21 mouse cellular contexts compared by ENCODE assay signal in genomic region chr3:54892218-54892617, GRCm38 (mm10). TPM values are rescaled to one million over a fixed set of nuclear protein-coding genes. Genes with fewer than 3 reads are reported as not detected.
DNase-seq lines count a peak whose midpoint lies in the region; ATAC-seq and TF ChIP-seq lines count a peak whose summit lies in the region.
"Had no signal": no experiment of that assay in that cellular context is flagged by ENCODE, and none has a peak within 500 bp of the region (broad histone marks: within the 10 kb centered on the region; RNA-seq: fewer than 3 reads in every experiment).

No protein-coding gene starts in this region.

- H3K4me1 ChIP-seq in forebrain, embryonic 14.5 days (ENCODE audit: control insufficient read depth, insufficient read depth, low read length) = peaks cover 4% of the 10 kb centered on the region; the same call in 1 of the 2 replicates
- H3K4me1 ChIP-seq in forebrain, embryonic 13.5 days = 0 out of 2 replicates have a peak, but pooled peaks cover 10% of the 10 kb centered on the region
- H3K4me1 ChIP-seq in hindbrain, postnatal 0 days (ENCODE audit: insufficient read depth, low read length) = no peaks in the 10 kb centered on the region
- no peaks in the 10 kb centered on the region for H3K4me1 ChIP-seq in hindbrain, embryonic 14.5 days (replicated peaks; ENCODE audit: control insufficient read depth, insufficient read depth, low read length)
- H3K4me1 ChIP-seq: heart, embryonic 10.5 days; intestine, embryonic 15.5 days had no signal

- no peak overlapping the region for H3K4me3 ChIP-seq in forebrain, embryonic 14.5 days (ENCODE audit: low read depth, low read length)
- H3K4me3 ChIP-seq in forebrain, embryonic 13.5 days = no peak overlapping the region
- H3K4me3 ChIP-seq in hindbrain, postnatal 0 days (ENCODE audit: low read length) = no peak overlapping the region
- H3K4me3 ChIP-seq in hindbrain, embryonic 14.5 days (replicated peaks; ENCODE audit: low read length) = no peak overlapping the region
- H3K4me3 ChIP-seq: heart, embryonic 10.5 days; hindbrain, embryonic 12.5 days; intestine, embryonic 15.5 days had no signal

- H3K9ac ChIP-seq in forebrain, embryonic 14.5 days (ENCODE audit: low read length) = no peak overlapping the region
- H3K9ac ChIP-seq in forebrain, embryonic 13.5 days = no peak overlapping the region
- no peak overlapping the region for H3K9ac ChIP-seq in hindbrain, postnatal 0 days (replicated peaks; ENCODE audit: low read length)
- H3K9ac ChIP-seq in hindbrain, embryonic 14.5 days = no peak overlapping the region
- H3K9ac ChIP-seq: hindbrain, embryonic 12.5 days; intestine, embryonic 15.5 days had no signal

- H3K9me3 ChIP-seq in forebrain, embryonic 14.5 days (replicated peaks; ENCODE audit: control insufficient read depth, low read length) = no peaks in the 10 kb centered on the region
- H3K9me3 ChIP-seq in forebrain, embryonic 13.5 days (replicated peaks) = no peaks in the 10 kb centered on the region
- no peaks in the 10 kb centered on the region for H3K9me3 ChIP-seq in hindbrain, postnatal 0 days (ENCODE audit: low read length)
- H3K9me3 ChIP-seq in hindbrain, embryonic 14.5 days (ENCODE audit: control insufficient read depth, low read length) = no peaks in the 10 kb centered on the region
- H3K9me3 ChIP-seq: heart, embryonic 10.5 days; hindbrain, embryonic 12.5 days; intestine, embryonic 15.5 days had no signal

- 18% methylated on average over 4 of the region's 4 CpGs for WGBS in forebrain, embryonic 14.5 days
- 16% methylated on average over 4 of the region's 4 CpGs for WGBS in forebrain, embryonic 13.5 days
- WGBS in hindbrain, postnatal 0 days = 31% methylated on average over 4 of the region's 4 CpGs
- WGBS in hindbrain, embryonic 14.5 days = 46% methylated on average over 4 of the region's 4 CpGs

- no peak overlapping the region for H3K4me2 ChIP-seq in forebrain, embryonic 14.5 days (ENCODE audit: low read length)
- H3K4me2 ChIP-seq in forebrain, embryonic 13.5 days = no peak overlapping the region
- no peak overlapping the region for H3K4me2 ChIP-seq in hindbrain, postnatal 0 days (ENCODE audit: low read depth, low read length)
- H3K4me2 ChIP-seq in hindbrain, embryonic 14.5 days (replicated peaks) = no peak overlapping the region
- H3K4me2 ChIP-seq: hindbrain, embryonic 12.5 days; intestine, embryonic 15.5 days had no signal

- DNase-seq in forebrain, embryonic 14.5 days (ENCODE audit: low spot score) = peak; percentile 72
- DNase-seq in hindbrain, postnatal 0 days (ENCODE audit: low spot score) = peak; percentile 46
- no peak for DNase-seq in hindbrain, embryonic 14.5 days (ENCODE audit: low spot score)
- DNase-seq in Muller cell, postnatal 12 days (ENCODE audit: inconsistent ontology term) = peak; percentile 75
- peak; percentile 84 for DNase-seq in brain, embryonic 14.5 days (ENCODE audit: low read depth)
- DNase-seq: adrenal gland, adult 8-10 months; adrenal gland, postnatal 36 days; cerebellum, adult 11 months; cerebellum, adult 9-10 months; cerebellum, postnatal 36 days; gastrocnemius, postnatal 10 days; heart, adult 18-20 months; heart, postnatal 10 days; heart, postnatal 4 days; kidney, adult 18-20 months had no signal

- H3K27ac ChIP-seq in forebrain, embryonic 14.5 days (ENCODE audit: low read depth, low read length) = no peak overlapping the region
- no peak overlapping the region for H3K27ac ChIP-seq in forebrain, embryonic 13.5 days
- no peak overlapping the region for H3K27ac ChIP-seq in hindbrain, postnatal 0 days
- H3K27ac ChIP-seq in hindbrain, embryonic 14.5 days = no peak overlapping the region
- H3K27ac ChIP-seq: heart, embryonic 10.5 days; hindbrain, embryonic 12.5 days; intestine, embryonic 15.5 days had no signal

- no peak for TF ChIP-seq CTCF in hindbrain, postnatal 0 days (IDR thresholded peaks at IDR 0.05; ENCODE audit: low read depth)
- no peak for TF ChIP-seq CTCF in brain, embryonic 14.5 days (IDR thresholded peaks at IDR 0.05; ENCODE audit: borderline replicate concordance, extremely low read depth, insufficient read depth, insufficient read length)

- TF ChIP-seq POLR2A in brain, embryonic 14.5 days (IDR thresholded peaks at IDR 0.05; ENCODE audit: borderline replicate concordance, extremely low read depth, insufficient read depth, insufficient read length, poor library complexity, severe bottlenecking) = no peak

- ATAC-seq in forebrain, embryonic 14.5 days = peak; percentile 58
- no peak for ATAC-seq in forebrain, embryonic 13.5 days
- no peak for ATAC-seq in hindbrain, postnatal 0 days
- no peak for ATAC-seq in hindbrain, embryonic 14.5 days (ENCODE audit: low FRiP score)
- ATAC-seq: intestine, embryonic 15.5 days had no signal

- no peaks in the 10 kb centered on the region for H3K36me3 ChIP-seq in forebrain, embryonic 14.5 days (ENCODE audit: control insufficient read depth, insufficient read depth, low read length)
- no peaks in the 10 kb centered on the region for H3K36me3 ChIP-seq in forebrain, embryonic 13.5 days (ENCODE audit: poor library complexity, severe bottlenecking)
- H3K36me3 ChIP-seq in hindbrain, postnatal 0 days (ENCODE audit: insufficient read depth, low read length) = no peaks in the 10 kb centered on the region; the same call in 1 of the 2 replicates
- H3K36me3 ChIP-seq in hindbrain, embryonic 14.5 days (replicated peaks; ENCODE audit: control insufficient read depth, insufficient read depth) = no peaks in the 10 kb centered on the region
- H3K36me3 ChIP-seq: heart, embryonic 10.5 days; hindbrain, embryonic 12.5 days; intestine, embryonic 15.5 days had no signal

- H3K27me3 ChIP-seq in forebrain, embryonic 14.5 days (replicated peaks; ENCODE audit: control insufficient read depth, insufficient read depth, low read length) = no peaks in the 10 kb centered on the region
- H3K27me3 ChIP-seq in forebrain, embryonic 13.5 days = no peaks in the 10 kb centered on the region
- no peaks in the 10 kb centered on the region for H3K27me3 ChIP-seq in hindbrain, postnatal 0 days (ENCODE audit: insufficient read depth, low read length)
- no peaks in the 10 kb centered on the region for H3K27me3 ChIP-seq in hindbrain, embryonic 14.5 days (ENCODE audit: control insufficient read depth, insufficient read depth, low read length)
- H3K27me3 ChIP-seq: hindbrain, embryonic 12.5 days; intestine, embryonic 15.5 days had no signal

RNA-seq across cellular contexts. Expression of gene Sertm1, which starts 23.5 kb away (rescaled TPM):
- 1.4 and 1.5 TPM in 2 replicates for polyA plus RNA-seq in forebrain, embryonic 14.5 days (2014; fragmentation: Nextera tagmentation; extraction: Ambion mirVana)
- polyA plus RNA-seq in forebrain, embryonic 13.5 days (2015; fragmentation: Nextera tagmentation; extraction: Ambion mirVana) = 0.84 and 0.94 TPM in 2 replicates
- total RNA-seq in hindbrain, postnatal 0 days (2014; rRNA removed) = 14.6 and 15.0 TPM in 2 replicates
- 1.4 TPM in 2 replicates for polyA plus RNA-seq in hindbrain, postnatal 0 days (2015; fragmentation: Nextera tagmentation; extraction: Ambion mirVana)
- polyA plus RNA-seq in hindbrain, embryonic 14.5 days (2014; fragmentation: Nextera tagmentation; extraction: Ambion mirVana) = 1.4 and 1.5 TPM in 2 replicates
- 4.9 and 8.4 TPM in 2 replicates for polyA plus RNA-seq in brain, embryonic 14.5 days (2012; rRNA removed)
- total RNA-seq: adrenal gland, adult 8-10 months; adrenal gland, postnatal 36 days; CH12.LX; gastrocnemius, postnatal 4 days had no signal
